Mouse (Mus musculus) naive thymus-derived CD4-positive, alpha-beta T cell, adult 2 months (primary cell): ENCODE results near the gene Sema5a.

Experiments
- DNase-seq: peaks from one replicate; pipeline ENCODE4 v3.0.0-alpha.2; 2011; ENCODE audit warnings: low read depth

The Sema5a gene

DNA sequence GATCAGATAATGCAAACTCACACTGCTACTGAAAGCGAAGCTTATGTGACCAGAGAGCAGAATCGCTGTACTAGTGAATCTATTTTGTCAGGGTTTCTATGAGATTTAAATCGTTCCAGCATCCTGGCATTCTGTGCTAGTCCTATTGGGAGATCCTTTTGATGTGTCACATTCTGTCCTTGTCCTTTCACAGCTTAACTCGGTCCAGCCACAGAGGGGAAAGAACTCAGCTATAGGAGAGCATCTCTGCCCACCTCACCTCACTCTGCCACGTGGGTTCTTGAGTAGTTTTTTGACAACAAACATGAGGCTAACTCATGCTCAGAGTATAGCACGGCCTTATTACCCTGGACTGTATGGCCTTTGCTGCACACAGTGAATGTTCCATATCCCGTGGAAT is 302.1 kb downstream of the Sema5a start:
- no peak for DNase-seq

DNA sequence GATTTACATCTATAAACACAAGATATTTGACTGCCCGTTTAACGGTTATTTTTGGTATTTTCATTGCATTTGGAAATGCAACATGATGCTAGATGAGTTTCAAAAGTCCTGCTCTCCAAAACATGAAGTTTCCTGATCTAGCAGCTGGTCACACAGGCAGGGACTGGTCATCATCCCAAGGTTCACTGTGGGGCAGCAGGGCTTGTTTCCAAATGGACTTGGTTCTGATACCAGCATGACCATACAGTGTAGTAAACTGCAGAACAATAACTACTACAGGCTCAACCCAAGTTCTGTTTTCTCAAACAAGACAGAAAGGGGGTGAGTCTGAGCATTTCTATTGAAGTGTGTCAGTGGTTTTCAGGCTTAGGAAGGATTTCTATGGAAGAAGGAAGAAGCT is 314.3 kb downstream of the Sema5a start:
- no peak for DNase-seq

DNA sequence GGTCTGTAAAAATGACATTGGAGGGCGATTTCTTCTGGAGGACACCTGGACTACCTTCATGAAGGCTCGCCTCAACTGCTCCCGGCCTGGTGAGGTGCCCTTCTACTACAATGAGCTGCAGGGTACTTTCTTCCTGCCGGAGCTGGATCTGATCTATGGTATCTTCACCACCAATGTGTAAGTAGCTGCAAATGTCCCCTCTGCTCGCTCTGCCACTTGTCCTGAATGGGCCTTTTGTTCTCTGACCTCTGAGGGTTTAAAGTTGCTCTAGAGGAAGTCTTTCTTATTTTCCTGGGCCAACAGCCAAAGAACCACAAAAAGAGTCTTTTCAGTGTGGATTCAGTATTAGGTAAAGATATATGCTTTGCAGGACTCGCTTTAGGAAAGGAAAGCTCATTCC is 318.0 kb downstream of the Sema5a start:
- DNase-seq = no peak

DNA sequence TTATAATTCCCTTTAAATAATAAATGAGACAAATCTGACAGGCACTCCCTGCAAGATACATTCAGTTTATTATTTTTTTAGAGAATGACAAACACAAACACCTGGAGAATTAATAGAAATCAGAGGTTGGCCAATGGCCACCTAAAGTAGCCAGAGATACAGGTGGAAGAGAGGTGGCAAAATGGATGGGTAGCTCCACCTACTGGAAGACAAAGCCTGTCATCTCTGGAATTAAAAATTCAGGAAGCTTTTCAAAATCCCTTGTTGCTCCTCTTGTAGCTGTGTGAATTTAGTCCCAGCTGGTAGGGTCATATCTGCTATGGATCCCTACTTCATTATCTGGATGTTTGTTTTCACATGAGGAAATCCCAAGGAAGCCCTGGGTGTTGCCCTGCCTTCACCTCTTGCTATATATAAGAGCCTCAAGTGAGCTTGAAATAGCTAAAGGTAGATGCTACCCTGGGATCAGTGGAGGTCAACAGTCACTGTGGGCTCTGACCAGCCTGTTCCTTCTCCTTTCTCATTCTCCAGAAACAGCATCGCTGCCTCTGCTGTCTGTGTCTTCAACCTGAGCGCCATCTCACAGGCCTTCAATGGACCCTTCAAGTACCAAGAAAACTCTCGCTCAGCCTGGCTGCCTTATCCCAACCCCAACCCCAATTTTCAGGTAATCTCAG is 323.7 kb downstream of the Sema5a start:
- no peak for DNase-seq

DNA sequence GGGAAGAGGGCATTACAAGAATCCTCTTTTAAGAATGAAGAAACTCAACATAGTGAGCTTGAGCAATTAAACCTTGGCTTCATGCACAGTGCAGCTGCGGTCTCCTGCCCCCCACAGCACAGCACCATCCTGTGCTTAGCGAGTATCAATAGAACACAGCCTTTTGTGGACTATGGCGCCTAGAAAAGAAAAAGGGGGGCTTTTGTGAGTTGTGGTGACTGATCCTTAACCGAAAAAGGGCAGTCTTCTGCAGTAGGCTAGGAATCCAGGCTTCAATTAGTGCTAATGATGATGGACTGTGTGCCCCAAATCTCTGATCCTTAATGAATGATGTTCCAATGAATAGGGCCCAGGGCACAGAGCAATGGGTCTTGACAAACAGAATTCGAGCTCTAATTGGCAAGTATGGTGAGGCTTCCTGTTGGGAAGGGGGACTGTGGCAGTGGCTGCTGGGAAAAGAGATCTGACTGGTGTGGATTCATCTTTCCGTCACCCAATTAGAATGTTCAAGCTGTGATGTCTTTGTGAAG is 324.3 kb downstream of the Sema5a start:
- no peak for DNase-seq

DNA sequence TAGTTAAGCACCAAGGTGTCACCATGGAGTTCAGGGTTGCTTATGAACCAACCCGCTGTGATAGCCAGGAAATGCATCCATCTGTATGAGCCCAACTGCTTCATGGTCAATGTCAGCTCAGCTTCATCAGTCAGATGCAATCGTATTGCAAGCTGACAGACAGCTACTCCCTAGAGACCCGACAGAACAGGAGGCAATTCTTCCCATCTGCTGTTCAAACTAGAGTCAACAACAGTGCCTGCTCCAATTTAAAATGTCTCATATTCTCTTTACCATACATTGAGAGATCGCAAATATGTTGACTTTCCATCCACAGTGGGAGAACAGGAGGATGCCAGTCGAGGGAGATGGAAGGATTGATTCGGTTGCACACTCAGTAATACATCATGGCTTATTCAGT is 329.7 kb downstream of the Sema5a start:
- no peak for DNase-seq

DNA sequence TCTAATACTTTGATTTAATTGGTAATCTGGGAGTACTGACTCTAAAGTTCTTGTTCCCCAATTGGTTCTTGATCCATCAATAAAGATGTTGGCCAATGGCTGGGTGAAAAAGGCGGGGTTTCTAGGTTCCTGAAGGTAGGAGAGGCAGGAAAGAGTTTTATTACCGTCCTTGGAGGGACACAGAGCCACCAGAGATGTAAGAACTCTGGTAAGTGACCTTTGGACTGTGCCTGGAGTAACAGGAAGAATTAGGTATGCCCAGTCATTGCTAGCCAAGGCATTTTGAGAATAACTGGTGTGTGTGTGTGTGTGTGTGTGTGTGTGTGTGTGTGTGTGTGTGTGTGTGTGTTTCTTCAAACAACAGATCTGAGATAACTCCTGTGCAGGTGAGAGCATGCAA is 330.6 kb downstream of the Sema5a start:
- DNase-seq = no peak

DNA sequence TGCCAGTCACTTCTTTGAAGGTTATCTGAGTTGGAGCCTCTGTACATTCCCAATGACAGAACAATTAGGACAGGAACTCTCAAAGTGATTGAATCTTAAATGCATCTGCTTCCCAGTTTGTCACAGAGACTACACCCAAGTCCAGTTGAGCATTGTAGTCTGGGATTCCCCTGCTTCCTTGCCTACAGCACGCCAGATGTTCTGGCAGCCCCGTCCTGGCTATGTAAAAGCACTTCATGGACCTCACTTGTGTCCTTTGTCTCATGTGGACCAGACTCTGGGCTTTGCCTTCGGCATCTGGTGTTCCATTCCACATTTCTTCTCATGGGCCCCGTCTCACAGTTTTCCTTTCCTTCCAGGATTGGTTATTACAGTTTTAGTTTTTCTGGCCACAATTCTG is 334.7 kb downstream of the Sema5a start:
- no peak for DNase-seq

DNA sequence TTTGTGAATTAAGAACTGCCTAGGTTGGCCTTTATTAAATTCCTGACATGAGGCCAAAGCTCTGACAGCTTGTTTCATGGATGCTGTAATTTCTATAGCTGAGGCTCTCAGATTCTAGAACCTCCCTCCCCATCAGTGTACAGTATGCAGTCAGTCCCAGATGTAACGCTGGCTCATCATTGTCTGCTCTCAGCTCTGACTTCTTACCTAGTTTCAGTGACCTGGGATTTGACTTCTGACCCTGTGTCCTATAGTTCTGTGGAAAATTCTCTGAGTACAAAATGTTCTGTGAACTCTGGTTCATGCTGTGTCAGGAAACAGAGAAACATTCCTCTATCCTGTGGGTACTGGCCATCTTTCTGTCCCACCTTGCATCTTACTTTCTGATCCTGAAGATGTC is 346.0 kb downstream of the Sema5a start:
- DNase-seq = no peak

DNA sequence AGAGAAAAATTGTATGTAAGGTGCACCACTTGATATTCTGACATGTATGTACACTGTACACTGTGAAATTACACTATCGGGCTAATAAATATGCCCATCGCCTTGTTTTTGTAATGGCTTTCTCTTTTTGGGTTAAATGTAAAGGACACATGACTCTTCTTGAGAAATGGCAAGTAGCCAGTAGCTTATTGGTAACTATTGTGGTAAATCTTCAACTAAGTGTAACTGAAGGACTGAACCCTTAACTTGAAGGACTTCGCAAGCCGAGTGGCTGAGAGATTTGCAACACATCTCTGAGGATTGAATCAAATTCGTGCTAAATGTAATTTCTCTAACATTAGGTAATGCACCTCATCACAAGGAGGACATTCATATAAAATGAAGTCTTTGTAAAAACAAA is 349.1 kb downstream of the Sema5a start:
- DNase-seq = no peak

DNA sequence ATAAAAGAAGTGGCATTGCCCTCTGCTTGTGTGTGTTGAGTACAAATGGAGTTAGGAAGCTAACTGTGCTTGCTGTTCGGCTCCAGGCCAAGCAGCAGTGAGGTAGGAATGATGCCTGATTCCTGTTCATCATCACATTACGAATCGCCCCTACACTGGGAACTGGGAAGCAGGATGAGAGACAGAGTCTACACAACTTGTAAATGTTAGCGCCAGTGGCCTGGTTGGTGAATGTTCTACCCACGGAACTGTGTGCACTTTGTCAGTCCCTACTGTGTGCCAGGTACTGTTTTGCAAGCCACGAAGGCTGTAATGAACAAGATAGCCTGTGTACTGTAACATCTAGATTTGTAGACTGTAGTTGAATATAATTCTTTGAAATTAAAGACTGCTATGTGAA is 352.0 kb downstream of the Sema5a start:
- DNase-seq = no peak

DNA sequence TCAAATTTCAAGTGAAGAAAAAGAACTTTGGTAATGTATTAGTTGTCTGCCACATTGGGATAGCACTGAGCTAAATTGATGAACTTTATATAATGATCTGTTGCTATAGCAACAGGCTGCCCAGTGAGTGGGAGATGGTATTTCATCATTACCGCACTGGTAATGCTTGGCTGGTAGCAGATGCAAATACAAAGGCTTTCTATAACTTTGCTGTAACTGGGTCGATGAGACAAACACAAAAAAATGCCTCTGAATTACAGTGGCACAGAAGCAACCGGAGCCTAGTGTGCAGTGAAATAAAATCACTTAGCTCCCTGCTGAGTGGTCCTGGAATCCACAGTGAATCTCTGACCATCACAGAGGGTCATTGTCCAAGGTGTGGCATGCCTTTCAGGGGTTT is 352.6 kb downstream of the Sema5a start:
- DNase-seq = no peak

DNA sequence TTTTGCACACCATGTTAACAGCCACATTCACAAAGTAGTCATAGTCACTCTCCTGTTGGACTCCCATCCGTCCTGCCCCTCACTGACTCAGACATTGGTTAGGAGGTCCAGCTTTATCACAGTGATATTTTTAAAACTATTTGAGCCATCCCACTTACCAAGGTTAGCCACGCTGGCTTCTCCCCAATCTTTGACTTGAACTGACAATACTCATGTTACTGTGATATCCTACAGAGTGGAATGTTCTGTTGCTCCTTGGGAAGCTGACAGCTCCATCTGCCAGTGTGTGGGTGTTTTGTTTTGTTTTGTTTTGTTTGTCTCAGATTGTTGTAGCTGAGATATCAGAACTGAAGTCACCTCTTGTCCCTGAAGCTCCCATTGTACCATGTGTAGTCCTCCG is 362.6 kb downstream of the Sema5a start:
- DNase-seq = no peak

DNA sequence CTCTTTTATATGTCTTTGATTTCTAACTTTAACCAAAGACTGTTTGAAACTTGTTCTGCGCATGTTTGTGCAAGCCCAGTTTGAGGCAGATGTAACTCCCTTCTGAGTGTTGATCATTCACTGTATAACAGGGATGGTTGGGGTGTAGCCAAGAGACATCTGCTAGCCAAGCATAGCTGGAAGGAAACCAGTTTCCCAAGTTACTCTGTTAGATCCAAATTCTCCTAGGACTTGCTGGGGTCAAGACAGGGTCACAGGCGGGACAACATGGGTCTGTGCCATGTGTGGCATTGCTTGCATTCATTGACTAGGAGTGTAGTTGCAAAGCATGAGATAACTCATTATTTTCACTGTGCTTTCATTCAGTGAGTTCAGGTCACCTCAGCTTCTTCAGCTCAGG is 366.2 kb downstream of the Sema5a start:
- DNase-seq = no peak

DNA sequence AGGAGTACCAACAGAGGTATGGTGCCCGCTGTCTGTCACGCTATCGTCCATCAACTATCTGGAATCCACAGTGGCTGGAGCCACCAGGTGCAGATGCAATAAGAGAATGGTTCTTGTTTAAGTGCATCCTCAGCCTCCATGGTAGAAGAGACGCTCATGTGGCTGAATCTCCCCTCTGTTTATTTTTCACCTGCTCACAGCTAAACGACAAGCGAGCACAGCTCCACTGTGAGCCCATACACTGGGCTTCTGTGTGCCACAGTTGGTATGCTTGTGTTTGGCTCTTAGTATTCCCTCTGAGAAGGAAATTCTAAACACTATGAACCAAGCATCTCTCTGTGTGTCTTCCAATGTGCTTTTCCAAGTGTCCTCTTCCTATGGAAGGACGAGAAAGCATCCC is 366.6 kb downstream of the Sema5a start:
- no peak for DNase-seq

DNA sequence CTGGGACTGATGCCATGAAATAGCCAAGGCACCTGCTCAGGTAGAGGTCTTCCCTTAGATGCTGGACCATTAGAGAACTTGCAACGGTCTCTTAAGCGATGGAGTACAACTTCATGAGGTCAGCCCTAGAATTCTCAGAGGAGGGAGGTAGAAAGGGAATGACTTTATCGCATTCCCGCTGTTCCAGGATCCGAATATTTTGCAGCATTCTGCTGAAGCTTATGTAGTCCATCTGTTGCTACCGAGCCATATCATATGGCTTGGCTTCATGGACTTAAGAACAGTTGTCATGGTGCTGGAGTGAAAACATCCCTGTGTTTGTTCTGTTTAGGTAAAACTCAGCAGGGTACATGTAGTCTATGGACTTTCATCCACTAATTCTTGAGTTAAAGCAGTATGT is 369.1 kb downstream of the Sema5a start:
- no peak for DNase-seq

DNA sequence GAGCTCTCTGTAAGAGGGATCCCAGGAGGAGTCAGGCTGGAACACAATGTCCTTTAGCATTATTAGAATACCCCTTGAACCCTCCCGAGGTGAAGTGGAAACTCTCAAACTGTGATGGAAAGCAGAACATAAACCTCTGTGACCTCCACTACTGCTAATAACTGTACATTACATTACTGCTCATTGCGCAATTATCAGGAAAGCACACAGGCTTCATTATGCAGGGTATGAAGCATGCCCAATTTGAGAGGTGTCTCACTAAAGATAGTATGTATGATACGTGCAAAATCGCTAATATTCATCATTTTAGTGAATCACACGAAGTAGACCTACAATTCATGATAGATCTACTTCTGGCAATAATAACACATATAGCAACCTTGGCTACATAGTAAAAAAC is 371.2 kb downstream of the Sema5a start:
- DNase-seq = no peak

DNA sequence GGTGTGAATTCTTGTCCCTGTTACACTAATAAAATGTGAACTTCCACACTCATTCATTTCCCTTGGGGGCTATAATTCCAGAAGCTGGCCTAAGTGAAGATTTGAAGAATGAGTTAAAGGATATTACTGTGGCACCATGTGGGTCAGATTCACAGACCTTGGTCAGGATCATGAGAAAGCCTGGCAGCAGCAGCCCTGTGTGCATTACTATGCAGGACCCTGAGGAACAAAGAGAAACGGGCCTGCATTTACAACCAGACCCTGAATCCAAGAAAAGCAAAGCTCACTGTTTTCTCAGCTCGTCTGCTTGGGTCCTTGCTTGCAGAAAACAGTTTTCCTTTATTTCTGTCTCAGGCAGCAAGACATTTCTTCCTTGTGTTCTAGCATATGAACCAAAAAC is 374.6 kb downstream of the Sema5a start:
- no peak for DNase-seq

DNA sequence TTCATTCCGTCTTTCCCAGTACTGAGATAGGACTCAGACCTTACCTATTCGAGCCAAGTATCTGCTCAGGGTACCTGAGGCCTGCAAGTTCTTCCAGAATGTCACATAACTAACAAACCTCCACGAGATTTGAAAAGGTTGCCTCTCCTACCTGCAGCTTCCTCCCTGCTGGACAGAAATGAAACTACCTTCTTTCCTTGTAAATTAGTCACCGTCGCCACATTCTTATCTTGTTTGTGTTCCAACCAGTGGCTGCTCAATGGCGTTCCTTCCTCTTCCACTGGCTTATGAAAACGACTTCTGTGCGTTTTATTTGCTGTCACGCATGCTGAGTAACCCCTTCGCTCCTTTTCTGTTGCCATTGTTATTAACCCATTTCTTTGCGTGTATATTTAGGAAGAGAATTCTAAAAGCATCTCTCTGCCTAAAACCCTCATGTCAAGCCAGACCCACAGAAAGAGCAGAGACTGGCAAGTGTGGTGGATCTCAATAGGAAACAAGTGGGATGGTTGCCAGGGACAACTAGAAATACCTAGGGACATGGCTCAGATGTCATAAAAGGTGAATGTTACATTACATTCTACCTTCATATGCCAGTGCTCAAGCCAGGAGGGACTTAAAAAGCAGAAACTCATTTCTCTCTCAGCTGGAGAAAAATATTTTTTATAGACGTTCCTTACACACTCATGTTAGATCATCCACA is 378.6 kb downstream of the Sema5a start:
- no peak for DNase-seq

DNA sequence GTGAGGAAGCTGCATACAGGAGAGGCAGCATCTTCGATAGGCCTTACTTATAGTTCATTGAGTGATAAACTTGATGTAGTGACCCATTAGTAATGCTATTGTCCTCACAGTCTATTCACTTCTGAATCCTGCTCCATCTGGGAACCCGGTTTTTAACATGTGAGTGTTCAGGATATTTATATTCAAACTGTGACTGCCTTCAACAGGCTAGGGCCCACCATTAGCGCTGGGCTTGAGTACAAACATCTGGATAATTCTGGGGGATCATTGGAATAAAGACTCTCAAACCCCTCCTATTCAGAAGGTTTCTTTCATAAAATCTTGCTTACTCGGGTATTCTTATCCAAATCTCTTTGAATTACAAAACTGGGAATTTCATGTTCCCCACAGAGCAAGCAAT is 379.5 kb downstream of the Sema5a start:
- DNase-seq = no peak

DNA sequence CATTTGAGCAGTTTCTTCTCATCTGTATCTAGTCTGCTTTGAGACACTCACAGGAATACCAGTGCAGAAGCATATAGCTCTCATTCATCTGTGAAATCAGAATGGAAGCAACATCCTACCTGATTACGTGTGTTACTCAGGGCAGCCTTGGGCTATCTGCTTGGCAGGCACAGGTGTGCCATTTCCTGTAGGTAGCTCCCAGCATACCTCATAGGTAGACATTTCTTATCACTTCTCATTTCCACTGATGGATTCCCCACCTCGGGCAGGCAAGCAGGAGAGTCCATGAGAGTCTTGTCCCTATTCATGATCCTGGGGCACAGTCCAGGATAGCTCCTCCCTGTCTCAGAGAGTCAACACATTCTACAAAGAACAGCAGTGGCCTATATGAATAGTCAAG is 381.4 kb downstream of the Sema5a start:
- no peak for DNase-seq

DNA sequence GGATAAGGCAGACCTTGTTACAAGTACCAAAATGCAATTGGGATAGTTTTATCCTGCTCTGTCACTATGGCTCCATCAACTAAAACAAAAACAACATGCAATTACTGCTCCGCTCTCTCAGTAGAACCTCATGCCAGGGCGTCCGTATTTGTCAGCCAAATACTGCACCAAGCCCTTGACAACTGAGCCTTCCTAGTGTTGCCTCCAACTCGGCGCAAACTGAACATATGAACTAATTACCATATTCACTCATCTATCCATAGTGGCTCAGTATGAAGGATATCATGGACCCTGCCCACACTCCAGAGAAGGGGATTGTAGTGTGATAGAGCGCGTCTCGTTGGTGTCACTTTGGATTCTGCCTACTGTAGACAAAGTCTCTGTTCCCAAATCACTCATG is 389.1 kb downstream of the Sema5a start:
- no peak for DNase-seq

DNA sequence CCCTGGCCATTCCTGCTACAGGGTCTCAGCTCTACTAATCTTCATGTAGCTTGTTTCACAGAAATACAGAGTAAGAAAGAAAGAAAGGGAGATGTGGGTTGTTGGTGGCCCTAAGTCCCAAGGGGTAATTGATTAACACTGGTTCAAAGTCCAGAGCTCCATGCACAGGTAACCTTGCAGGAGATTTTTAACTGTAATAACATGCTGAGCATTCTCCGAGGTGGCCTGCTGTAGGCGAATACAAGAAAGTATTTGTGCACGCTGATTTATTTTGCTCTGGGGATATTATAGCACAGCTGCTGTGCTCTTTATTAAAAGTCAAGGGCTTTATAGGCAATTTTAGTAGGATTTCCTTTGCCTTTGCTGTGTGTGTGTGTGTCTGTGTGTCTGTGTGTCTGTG is 393.3 kb downstream of the Sema5a start:
- DNase-seq = no peak
